Mouse (Mus musculus): ENCODE results near the gene Gm49405.
"Not testable (repeated sequence)": the region's sequence is repeated elsewhere in the genome, so short reads cannot be mapped to it uniquely, and the experiment has no call there.

The Gm49405 gene

DNA sequence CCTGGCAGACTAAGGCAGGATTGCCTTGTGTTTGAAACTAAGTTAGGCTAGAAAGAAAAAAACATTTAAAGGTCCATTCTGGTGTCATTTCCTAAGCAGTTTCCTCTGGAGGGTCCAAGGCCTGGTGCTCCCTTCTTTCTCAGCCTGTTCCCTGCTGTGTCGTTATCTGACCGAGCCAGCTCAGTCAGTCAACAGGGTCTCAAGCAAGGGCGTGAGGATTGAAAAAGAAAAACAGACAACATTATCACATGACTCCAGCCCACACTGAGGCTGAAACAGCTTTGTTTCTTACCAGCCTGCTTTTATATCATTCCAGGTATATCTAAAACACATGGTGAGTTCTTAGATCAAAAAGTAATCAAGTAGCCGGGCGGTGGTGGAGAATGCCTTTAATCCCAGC is 15.2 kb downstream of the Gm49405 start:
- DNase-seq: no peak

GRCm38 (mm10) chr19:4017921-4018587 is 17.6 kb downstream of the Gm49405 start:
- no peak for DNase-seq

- DNase-seq: peak; percentile 81 to 89
Measured at GRCm38 (mm10) chr19:4018743-4019583, 18.5 kb downstream of the Gm49405 start.

GRCm38 (mm10) chr19:4023185-4023584 is 22.8 kb downstream of the Gm49405 start:
- DNase-seq: no peak

DNA sequence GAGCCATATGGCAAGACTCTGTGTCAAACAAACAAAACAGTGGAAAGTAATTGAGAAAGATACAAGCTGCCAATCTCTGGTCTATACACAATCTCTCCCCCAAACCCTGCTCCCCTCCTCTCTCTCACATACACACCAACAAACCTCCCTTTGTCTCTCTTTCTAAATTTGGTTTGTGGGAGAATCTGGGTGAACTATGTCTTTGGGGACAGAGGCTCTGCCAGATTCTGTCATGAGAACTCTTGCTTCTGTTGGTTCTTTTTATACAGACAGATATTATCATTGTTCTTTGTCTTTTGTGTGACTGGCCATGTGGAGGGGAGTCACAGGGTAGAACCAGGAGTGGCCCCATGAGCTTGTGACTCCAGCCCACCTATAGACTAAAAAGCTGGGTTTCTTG is 27.1 kb downstream of the Gm49405 start:
- DNase-seq: no peak

- DNase-seq: no peak
Measured at GRCm38 (mm10) chr19:4032668-4033067, 32.2 kb downstream of the Gm49405 start.

- DNase-seq: no peak
Measured at GRCm38 (mm10) chr19:4033298-4033697, 32.9 kb downstream of the Gm49405 start.

DNA sequence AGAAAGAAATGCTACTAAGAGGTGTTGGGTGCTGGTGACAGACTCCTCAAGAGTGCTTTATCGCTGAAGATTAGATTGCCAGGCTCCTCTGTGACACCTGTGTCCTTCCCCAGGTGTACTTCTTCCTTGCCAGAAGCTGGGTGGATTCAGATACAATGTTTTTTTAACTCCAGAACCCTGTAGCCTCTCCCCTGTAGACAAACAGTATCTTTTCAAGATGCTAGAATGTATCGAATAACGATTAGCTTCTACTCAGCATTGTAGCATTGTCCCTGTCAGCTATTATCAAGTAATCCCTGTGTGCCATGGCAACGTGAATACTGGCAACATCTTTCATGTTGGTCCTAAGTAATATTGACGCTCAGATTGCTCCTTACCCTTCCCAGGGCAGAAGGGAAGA is 33.3 kb downstream of the Gm49405 start:
- DNase-seq: no peak

- no peak for DNase-seq
Measured at GRCm38 (mm10) chr19:4036327-4037045, 36.1 kb downstream of the Gm49405 start.

DNA sequence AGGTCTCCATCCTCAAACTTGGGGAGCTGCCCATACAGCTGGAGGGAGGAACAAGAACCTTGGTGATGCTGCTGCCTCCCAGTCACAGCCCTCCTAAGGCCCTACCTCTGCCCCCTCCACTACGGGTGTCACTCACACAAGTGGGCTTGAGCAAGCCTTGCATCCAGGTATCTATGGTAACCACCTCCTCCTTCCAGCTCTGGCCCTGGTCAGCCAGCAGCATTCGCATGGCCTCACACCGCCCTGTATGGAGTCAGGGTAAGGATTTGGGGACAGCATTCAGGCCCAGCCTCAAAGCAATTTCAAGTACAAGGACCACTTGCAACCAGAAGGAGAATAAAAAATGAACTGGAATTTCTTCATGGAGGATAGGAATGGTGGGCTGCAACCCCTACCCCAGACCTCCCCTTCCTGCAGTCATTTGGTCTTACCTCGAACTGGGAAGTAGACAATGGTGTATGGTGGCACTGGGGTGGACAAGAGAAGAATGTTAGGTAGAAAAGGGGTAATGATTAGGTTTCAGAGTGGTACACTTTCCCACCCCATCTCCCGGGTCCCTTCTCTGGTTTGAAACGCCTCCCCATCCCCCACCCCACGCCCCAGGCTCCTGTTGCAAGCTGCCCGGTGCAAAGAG is 36.8 kb downstream of the Gm49405 start:
- not testable (repeated sequence) for DNase-seq

GRCm38 (mm10) chr19:4037788-4038232 is 37.4 kb downstream of the Gm49405 start, which contains the start of gene Gstp1:
Gene Gstp1, minus strand, starts transcription at chr19:4037985.
- DNase-seq: peak; percentile 92 to 93

- not testable (repeated sequence) for DNase-seq
Measured at GRCm38 (mm10) chr19:4040941-4041340, 40.5 kb downstream of the Gm49405 start.

- not testable (repeated sequence) for DNase-seq
Measured at GRCm38 (mm10) chr19:4041500-4041899, 41.1 kb downstream of the Gm49405 start.

GRCm38 (mm10) chr19:4042124-4042523 is 41.7 kb downstream of the Gm49405 start:
- DNase-seq: peak; percentile 62 to 71

DNA sequence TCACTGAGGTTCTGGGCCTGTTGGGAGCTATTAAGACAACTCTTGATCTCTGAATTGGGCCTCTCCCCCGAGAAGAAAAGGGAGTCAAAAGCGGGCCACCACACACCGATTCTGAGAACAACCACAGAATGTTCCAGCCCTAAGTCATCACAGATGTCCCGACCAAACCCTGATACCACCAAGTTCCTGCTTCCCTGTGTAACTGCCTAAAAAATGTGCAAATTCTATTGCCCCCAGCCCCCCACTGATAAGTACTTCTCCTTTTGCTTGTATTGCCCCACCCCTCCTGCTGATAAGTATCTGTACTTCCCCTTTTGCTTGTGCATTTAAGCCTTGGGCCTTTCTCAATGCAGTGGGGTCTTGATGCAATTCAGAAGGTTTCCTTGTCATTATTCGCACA is 43.7 kb downstream of the Gm49405 start:
- not testable (repeated sequence) for DNase-seq

- DNase-seq: peak; percentile 85 to 86
Measured at GRCm38 (mm10) chr19:4045966-4046865, 45.8 kb downstream of the Gm49405 start, which contains the start of gene Gstp2. Gene Gstp2, minus strand, starts transcription at chr19:4046023.

GRCm38 (mm10) chr19:4046866-4047254 is 46.4 kb downstream of the Gm49405 start:
- DNase-seq: no peak

DNA sequence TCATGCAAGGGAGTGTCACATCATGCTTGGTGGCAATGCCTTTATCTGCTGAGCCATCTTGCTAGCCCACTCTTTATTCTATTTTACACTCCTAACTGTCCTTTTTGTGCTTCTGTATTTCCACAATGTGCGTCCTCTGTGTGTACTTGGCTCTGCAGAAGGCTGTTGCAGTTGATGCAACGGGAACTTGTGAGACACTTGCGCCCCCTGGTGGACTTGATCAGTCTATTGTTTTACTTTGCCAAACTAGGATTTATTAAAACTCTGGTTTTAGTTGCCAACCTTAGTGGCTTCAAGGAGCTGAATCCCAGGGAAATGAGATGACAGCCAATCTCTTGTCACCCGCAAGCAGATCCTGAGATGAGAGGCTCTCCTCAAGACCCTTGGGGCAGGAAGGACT is 47.4 kb downstream of the Gm49405 start:
- DNase-seq: peak; percentile 59 to 84

GRCm38 (mm10) chr19:4049069-4049468 is 48.6 kb downstream of the Gm49405 start:
- not testable (repeated sequence) for DNase-seq

DNA sequence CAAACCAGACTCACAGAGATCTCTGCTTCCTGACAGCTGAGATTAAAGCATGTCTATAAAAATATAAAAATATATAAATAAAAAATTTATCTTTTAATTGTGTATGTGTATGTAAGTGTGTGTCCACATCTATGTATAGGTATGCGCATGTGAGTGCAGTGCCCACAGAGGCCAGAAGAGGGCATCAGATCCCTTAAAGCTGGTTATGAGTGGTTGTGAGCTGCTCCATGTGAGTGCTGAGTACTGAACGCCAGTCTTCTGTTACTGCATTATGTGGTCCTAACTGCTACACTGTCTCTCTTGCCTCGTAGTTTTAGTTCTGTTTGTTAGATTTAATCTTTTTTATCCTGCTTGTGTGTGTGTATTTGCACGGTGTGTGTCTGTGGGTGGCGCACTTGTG is 50.6 kb downstream of the Gm49405 start:
- no peak for DNase-seq

DNA sequence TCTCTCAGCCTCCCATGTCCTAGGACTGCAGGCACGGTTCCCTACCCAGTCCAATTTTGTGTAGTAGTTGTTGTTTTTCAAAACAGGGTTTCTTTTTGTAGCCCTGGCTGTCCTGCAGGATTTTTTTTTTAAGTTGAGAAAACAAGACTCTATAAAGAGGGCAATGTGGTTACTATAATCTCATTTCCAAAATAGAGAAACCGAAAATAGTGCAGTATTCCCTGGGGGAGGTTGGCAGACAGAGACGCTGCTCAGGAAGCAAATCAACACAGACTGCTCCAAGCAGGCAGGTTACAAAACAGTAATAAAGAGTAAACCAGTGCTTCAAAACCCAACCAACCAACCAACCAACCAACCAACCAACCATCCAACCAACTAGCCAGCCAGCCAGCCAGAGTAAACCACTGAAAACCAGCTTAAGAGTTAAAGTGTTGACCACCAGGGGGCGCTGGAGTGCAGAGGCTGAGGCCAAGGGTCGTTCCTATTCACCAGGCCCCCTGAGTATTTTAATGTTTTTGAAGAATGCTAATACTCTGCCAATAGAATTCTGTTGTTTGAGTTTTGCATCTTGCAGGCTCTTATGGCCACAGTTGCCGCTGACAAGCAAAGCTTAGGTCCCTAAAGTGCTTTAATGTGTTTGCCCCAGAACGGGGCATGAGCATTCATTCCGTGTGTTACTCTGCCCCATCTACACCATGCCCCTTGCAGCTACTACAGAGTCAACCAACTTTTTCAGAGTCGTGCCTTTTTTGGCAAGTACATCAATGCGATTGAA is 51.5 kb downstream of the Gm49405 start:
- DNase-seq: peak; percentile 49 to 77

All from lung, postnatal 4 days (tissue).